Mouse (Mus musculus): Measurements from ENCODE around the gene Ect2. TPM values are rescaled to one million over a fixed set of nuclear protein-coding genes. Genes with fewer than 3 reads are reported as not detected.
A peak's percentile ranks its signal among the peaks of the same experiment; 100 is the strongest.

Gene Ect2
- polyA plus RNA-seq, 1 experiment from 2014 or later = 57.8 TPM

DNA sequence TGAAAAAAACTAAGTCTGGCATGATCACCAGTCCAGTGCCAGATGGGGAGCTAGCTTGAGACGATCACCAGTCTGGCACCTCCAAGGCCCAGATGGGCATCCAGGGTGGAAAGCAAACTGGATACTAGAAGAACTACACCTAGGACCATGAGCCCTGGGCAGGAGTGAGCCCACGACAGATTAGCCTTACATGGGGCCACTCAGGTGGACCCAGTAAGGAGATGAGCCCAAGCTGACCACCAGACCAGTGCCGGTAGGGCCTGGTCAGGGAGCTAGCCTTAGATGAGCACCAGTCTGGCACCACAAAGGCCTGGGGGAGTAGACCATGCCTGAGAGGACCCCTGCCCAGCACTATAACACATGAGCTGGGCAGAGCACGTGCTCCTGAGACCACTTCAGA lies 44.6 kb downstream of the Ect2 start:
- Histone ChIP-seq H3K27me3 (no peaks in the 10 kb centered on the region), H3K27ac (no peak overlapping the region), H3K4me3 (no peak overlapping the region), H3K36me3 (peaks cover 35% of the 10 kb centered on the region), H3K4me1 (no peaks in the 10 kb centered on the region), H3K9ac (no peak overlapping the region), H3K9me3 (no peaks in the 10 kb centered on the region), H3K4me2 (replicated peaks) (no peak overlapping the region)
- WGBS = 97% methylated on average over 4 of the region's 4 CpGs
- peak; percentile 52; the same call in 1 of the 2 replicates for ATAC-seq (ENCODE audit: insufficient number of reproducible peaks, insufficient read depth, low FRiP score, low TSS enrichment)

DNA sequence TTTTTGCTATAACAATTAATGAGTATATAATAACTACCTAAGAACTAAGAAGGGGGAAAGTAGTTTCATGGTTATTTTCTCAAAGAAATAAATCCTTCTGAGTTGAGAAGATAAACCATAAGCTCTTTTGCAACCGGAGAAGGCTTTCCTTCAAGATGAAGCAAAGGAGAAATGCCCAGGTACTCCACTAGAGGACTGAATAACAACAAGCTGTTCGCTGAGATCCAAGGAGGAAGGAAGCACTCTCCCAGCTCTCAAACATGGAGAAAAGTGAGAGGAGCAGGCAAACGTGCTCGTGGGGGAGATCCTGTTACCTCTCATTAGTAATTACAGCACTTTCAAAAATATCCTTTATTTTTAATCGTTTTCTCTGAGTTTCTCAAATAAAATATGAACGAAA lies 46.5 kb downstream of the Ect2 start:
- Histone ChIP-seq H3K9me3 (no peaks in the 10 kb centered on the region), H3K36me3 (peaks cover 29% of the 10 kb centered on the region), H3K27me3 (no peaks in the 10 kb centered on the region), H3K4me3 (no peak overlapping the region), H3K27ac (no peak overlapping the region), H3K4me2 (replicated peaks) (no peak overlapping the region), H3K9ac (no peak overlapping the region), H3K4me1 (no peaks in the 10 kb centered on the region)
- ATAC-seq (ENCODE audit: insufficient number of reproducible peaks, insufficient read depth, low FRiP score, low TSS enrichment) = no peak
- 74% methylated on average over 6 of the region's 6 CpGs for WGBS

DNA sequence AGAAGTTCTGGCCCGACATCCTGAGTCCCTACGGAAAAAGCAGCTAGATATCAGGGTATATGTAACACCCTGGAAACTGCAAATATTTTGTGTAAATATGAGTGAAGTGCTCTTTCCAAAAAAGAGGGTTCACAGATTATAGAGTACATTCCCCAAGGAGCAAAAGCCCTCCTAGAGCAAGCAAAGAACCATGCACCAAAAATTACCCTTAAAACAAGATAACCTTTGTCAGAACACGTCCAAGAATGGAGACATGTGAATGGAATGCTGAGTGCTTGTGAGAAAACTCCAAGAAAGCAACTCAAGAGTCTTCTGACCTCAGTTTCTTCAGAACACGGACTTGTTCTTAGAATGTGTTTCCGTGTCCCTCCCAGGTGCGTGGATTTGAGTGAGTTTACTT lies 50.7 kb downstream of the Ect2 start:
- no peak overlapping the region for H3K9ac ChIP-seq
- H3K27me3 ChIP-seq = no peaks in the 10 kb centered on the region
- H3K4me3 ChIP-seq = no peak overlapping the region
- no peak for ATAC-seq (ENCODE audit: insufficient number of reproducible peaks, insufficient read depth, low FRiP score, low TSS enrichment)
- peaks cover 43% of the 10 kb centered on the region for H3K36me3 ChIP-seq
- H3K27ac ChIP-seq = no peak overlapping the region
- no peaks in the 10 kb centered on the region for H3K9me3 ChIP-seq
- no peak overlapping the region for H3K4me2 ChIP-seq (replicated peaks)
- H3K4me1 ChIP-seq = no peaks in the 10 kb centered on the region
- WGBS = 88% methylated on average over 6 of the region's 6 CpGs

DNA sequence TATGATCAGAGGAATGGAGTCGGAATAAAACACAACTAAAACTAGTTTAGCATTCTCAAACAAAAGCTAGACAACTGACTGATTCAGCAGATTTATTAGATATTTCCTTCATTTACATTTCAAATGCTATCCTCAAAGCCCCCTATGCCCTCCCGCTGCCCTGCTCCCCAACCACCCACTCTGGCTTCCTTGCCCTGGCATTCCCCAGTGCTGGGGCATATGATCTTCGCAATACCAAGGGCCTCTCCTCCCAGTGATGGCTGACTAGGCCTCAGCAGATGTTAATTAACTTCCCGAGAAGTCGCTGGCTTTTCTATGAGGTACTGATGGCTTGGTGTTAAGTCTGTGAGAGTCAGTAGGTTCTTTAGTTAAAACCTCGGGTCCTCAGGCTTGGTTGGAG lies 55.0 kb downstream of the Ect2 start:
- H3K27ac ChIP-seq = no peak overlapping the region
- no peaks in the 10 kb centered on the region for H3K27me3 ChIP-seq
- no peak for ATAC-seq (ENCODE audit: insufficient number of reproducible peaks, insufficient read depth, low FRiP score, low TSS enrichment)
- H3K4me2 ChIP-seq (replicated peaks) = no peak overlapping the region
- H3K9me3 ChIP-seq = no peaks in the 10 kb centered on the region
- no peaks in the 10 kb centered on the region for H3K4me1 ChIP-seq
- 92% methylated on average over 6 of the region's 6 CpGs for WGBS
- H3K36me3 ChIP-seq = peaks cover 43% of the 10 kb centered on the region
- H3K4me3 ChIP-seq = no peak overlapping the region
- H3K9ac ChIP-seq = no peak overlapping the region

DNA sequence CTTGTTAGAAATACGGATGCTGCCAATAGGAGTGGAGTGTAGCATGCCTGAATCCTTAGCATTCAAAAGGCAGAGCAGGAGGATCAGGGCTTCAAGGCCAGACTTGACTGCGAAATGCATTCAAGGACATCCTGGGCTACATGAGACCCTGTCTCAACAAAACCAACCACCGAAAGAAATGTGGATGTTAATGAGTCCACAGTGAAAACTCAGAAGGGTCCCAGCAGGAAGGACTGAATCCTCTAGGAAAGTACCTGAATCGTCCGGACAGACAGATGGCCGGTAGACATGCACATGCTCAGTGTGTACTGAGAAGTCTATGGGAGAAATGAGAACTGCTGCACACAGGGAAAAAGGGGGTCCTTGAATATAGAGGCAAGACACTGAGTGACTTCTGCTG lies 67.5 kb downstream of the Ect2 start:
- Histone ChIP-seq H3K27me3 (no peaks in the 10 kb centered on the region), H3K27ac (no peak overlapping the region), H3K4me2 (replicated peaks) (no peak overlapping the region), H3K9ac (no peak overlapping the region), H3K4me3 (no peak overlapping the region), H3K36me3 (peaks cover 11% of the 10 kb centered on the region; the same call in 1 of the 2 replicates), H3K4me1 (no peaks in the 10 kb centered on the region), H3K9me3 (no peaks in the 10 kb centered on the region)
- 92% methylated on average over 6 of the region's 6 CpGs for WGBS
- ATAC-seq (ENCODE audit: insufficient number of reproducible peaks, insufficient read depth, low FRiP score, low TSS enrichment) = no peak

DNA sequence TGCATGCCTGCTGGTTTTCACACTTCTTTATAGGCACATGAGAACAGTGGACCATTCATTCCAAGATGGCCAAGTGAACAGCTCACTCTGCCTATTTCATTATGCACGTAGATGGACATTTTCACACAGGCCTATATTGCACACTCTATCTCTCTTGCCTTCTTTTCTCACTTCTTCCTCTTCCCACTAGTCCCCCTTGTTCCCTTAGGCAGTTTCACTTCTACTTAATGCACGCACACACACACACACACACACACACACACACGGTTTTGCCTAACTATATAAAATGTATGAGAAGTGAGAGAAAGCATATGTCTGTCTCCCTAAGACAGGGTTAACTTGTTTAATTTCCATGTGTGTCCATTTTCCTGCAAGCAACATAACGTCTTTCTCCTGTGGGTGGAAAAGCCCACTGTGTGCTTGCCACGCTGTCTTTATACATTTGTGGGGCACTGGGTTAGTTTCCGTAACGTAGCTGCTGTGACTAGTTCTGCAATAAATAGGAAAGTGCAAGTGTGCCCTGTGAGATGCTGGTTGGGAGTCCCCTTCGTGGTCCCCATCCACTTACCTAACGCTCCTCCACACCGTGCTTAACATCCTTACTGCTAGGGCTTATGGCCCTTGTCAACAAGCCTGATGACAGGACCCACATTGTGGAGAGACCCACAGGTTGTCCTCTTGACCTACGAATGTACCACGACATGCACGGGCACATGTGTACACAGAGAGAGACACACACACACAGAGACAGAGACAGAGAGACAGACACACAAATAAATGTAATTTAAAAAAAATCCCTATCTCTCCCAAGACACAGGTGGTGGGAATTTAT lies 72.2 kb downstream of the Ect2 start:
- no peaks in the 10 kb centered on the region for H3K36me3 ChIP-seq
- no peaks in the 10 kb centered on the region for H3K4me1 ChIP-seq
- no peak overlapping the region for H3K4me3 ChIP-seq
- no peak overlapping the region for H3K9ac ChIP-seq
- no peak overlapping the region for H3K27ac ChIP-seq
- H3K4me2 ChIP-seq (replicated peaks) = no peak overlapping the region
- 90% methylated on average over 13 of the region's 13 CpGs for WGBS
- ATAC-seq (ENCODE audit: insufficient number of reproducible peaks, insufficient read depth, low FRiP score, low TSS enrichment) = no peak
- H3K27me3 ChIP-seq = no peaks in the 10 kb centered on the region
- no peaks in the 10 kb centered on the region for H3K9me3 ChIP-seq

DNA sequence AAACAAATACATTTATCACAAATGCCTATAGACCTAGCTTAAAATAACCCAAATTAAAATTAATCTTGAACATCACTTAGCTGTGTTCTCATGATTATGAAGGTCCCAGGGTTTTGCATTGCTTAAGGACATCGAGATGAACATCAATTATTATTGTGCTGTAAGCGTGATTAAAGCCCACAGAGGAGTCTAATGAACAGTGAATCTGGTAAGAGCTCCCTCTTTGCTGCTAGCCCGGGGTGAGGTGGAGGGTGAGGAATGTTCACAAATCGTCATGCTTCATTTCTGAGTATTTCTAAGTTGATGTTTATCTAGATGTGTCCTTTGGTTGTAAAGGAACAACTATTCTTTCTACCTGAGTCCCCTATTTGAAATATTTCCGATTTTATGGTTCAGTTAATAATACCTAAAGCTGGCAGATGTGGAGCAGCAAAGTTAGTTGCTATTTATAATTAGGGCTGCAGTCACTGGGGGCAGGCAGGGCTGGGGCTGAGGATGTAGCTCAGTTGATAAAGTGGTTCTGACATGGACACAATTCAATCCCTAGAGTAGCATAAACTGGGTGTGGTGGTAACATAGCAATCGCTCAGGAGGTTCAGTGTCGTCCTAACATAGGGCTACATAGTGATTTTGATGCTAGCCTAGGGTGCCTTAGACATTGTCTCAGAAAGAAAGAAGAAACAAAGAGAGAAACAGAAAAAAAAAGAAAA lies 73.5 kb downstream of the Ect2 start:
- H3K36me3 ChIP-seq = no peaks in the 10 kb centered on the region
- H3K4me3 ChIP-seq = no peak overlapping the region
- no peak overlapping the region for H3K4me2 ChIP-seq (replicated peaks)
- no peak overlapping the region for H3K9ac ChIP-seq
- no peak for ATAC-seq (ENCODE audit: insufficient number of reproducible peaks, insufficient read depth, low FRiP score, low TSS enrichment)
- H3K4me1 ChIP-seq = no peaks in the 10 kb centered on the region
- no peak overlapping the region for H3K27ac ChIP-seq
- WGBS = 81% methylated on average over 7 of the region's 7 CpGs
- no peaks in the 10 kb centered on the region for H3K27me3 ChIP-seq
- no peaks in the 10 kb centered on the region for H3K9me3 ChIP-seq

DNA sequence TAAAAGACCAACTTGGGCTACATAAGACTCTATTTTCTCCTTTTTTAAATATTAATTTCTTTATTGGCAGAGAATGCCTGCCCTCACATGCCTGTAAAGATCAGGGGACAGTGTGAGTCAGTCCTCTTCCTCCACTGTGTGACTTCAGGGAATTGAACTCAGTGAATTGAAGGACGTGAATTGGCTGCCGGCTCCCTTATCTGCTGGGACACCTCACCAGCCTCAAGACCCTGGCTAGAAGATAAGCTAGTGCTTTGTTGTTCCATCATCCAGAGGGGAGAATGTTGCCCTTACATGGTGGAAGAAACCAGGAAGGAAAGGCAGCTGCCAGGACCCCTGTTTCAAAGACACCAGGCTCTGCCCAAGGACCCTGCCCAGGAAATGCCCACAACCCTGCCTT lies 79.8 kb downstream of the Ect2 start:
- no peak for ATAC-seq (ENCODE audit: insufficient number of reproducible peaks, insufficient read depth, low FRiP score, low TSS enrichment)

DNA sequence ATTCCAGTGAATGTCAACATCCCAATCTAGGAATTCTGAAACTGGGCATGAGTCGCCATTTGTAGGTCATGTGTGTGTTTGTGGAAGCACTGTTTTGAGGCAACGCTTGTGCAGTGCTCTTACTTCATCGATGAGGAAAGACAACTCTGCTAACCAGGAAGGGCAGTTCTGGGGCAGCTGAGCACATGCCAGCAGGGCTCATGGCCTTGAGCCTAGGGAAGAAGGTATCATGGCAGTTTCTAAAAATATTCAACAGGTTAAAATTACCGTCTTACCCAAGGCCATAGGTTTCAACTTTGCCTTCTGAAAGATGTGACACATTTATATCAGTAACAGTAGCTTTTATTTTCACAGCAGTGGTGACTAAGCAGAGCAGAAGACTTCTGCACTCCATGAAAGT lies 82.0 kb downstream of the Ect2 start:
- Histone ChIP-seq H3K27ac (no peak overlapping the region), H3K9me3 (no peaks in the 10 kb centered on the region), H3K36me3 (no peaks in the 10 kb centered on the region), H3K4me1 (no peaks in the 10 kb centered on the region), H3K9ac (no peak overlapping the region), H3K27me3 (no peaks in the 10 kb centered on the region), H3K4me2 (replicated peaks) (no peak overlapping the region), H3K4me3 (no peak overlapping the region)
- 88% methylated on average over 4 of the region's 4 CpGs for WGBS
- no peak for ATAC-seq (ENCODE audit: insufficient number of reproducible peaks, insufficient read depth, low FRiP score, low TSS enrichment)

More for the DNA sequence above, 79.8 kb downstream of the Ect2 start:
- Histone ChIP-seq H3K36me3 (no peaks in the 10 kb centered on the region), H3K4me1 (no peaks in the 10 kb centered on the region), H3K9me3 (no peaks in the 10 kb centered on the region), H3K9ac (no peak overlapping the region), H3K27me3 (no peaks in the 10 kb centered on the region), H3K4me3 (no peak overlapping the region), H3K4me2 (replicated peaks) (no peak overlapping the region), H3K27ac (no peak overlapping the region)
- WGBS = 94% methylated on average over 2 of the region's 2 CpGs

DNA sequence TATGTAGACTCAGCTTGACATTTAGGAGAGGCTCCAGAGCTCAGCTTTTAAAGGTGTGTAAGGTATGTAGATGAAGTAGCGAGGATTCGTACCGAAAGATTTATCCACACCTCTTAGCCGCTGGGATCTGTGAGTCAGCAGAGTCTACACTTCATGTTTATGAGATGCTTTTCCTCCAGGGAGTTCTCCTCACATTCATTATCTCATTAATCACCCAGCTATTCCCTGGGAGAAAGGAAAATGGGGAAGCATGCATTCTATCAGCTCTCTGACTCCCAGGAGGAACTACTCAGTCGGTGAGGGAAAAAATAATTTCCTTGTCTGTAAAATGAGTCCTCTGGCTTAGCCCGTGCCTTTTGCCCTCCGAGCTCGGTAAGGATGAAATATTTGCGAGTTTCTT lies 83.3 kb downstream of the Ect2 start:
- WGBS = 83% methylated on average over 9 of the region's 9 CpGs
- Histone ChIP-seq H3K36me3 (no peaks in the 10 kb centered on the region), H3K4me1 (no peaks in the 10 kb centered on the region), H3K9ac (no peak overlapping the region), H3K27me3 (no peaks in the 10 kb centered on the region), H3K9me3 (no peaks in the 10 kb centered on the region), H3K4me2 (replicated peaks) (no peak overlapping the region), H3K4me3 (no peak overlapping the region), H3K27ac (no peak overlapping the region)
- no peak for ATAC-seq (ENCODE audit: insufficient number of reproducible peaks, insufficient read depth, low FRiP score, low TSS enrichment)

DNA sequence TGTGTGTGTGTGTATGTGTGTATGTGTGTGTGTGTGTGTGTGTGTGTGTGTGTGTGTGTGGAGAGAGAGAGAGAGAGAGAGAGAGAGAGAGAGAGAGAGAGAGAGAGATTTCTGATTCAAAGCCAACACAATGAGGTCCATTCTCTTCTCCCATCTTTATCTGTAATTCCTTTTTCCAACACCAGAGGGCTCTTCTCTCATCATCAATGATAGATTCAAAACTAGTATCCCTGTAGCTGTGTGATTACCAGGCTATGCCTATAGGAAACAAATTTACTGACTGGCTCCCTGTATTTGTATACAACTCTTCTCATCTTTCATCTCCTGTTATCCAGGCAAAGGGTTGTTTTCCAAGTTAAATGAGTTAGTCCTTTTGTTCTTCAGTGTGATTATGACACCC lies 86.5 kb downstream of the Ect2 start:
- ATAC-seq (ENCODE audit: insufficient number of reproducible peaks, insufficient read depth, low FRiP score, low TSS enrichment) = no peak

DNA sequence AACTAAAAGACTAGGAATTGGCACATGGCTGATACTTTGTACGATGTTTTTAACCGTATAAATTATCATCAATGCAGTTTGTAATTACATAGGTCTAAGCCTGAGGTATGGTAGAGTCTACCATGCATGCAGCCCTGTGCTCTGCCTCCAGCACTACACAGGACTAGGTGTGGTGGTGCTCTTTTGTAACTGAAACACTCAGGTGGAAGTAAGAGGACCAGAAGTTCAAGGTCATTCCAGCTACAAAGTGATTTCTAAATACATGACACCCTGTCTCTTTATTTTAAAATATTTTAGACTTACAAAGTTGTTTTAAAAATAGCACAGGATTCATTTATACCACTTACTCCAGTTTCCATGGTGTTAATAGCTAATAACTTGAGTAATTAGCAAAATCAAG lies 88.8 kb downstream of the Ect2 start:
- Histone ChIP-seq H3K27ac (no peak overlapping the region), H3K4me2 (replicated peaks) (no peak overlapping the region), H3K27me3 (no peaks in the 10 kb centered on the region), H3K9me3 (no peaks in the 10 kb centered on the region), H3K4me1 (no peaks in the 10 kb centered on the region), H3K4me3 (no peak overlapping the region), H3K36me3 (no peaks in the 10 kb centered on the region), H3K9ac (no peak overlapping the region)
- no peak for ATAC-seq (ENCODE audit: insufficient number of reproducible peaks, insufficient read depth, low FRiP score, low TSS enrichment)
- WGBS = 94% methylated on average over 2 of the region's 2 CpGs

More for the DNA sequence above, 86.5 kb downstream of the Ect2 start:
- Histone ChIP-seq H3K9ac (no peak overlapping the region), H3K27me3 (no peaks in the 10 kb centered on the region), H3K4me3 (no peak overlapping the region), H3K4me2 (replicated peaks) (no peak overlapping the region), H3K9me3 (no peaks in the 10 kb centered on the region), H3K36me3 (no peaks in the 10 kb centered on the region), H3K27ac (no peak overlapping the region), H3K4me1 (no peaks in the 10 kb centered on the region)
